Mouse (Mus musculus): ENCODE data around the gene Gm2115.

GRCm38 (mm10) chr7:84620956-84621355, 92.2 kb downstream of the Gm2115 start:
- TF ChIP-seq EP300 (IDR thresholded peaks at IDR 0.05; ENCODE audit: insufficient read depth, low read depth, low read length) (no peak), POLR2A (IDR thresholded peaks at IDR 0.05; ENCODE audit: insufficient read depth, low read depth, low read length) (no peak)
